Mouse (Mus musculus): Measurements from ENCODE around the gene Aloxe3. TPM values are rescaled to one million over a fixed set of nuclear protein-coding genes. Genes with fewer than 3 reads are reported as not detected.

Gene Aloxe3
- polyA plus RNA-seq (2014; fragmentation: Nextera tagmentation; extraction: Ambion mirVana) = 4.3 and 4.9 TPM in 2 replicates

DNA sequence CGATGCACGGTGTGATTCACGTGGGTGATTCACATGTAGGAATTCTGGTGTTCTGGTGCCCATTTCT, at the start of gene Aloxe3:
Aloxe3 (plus strand) TSS at position 45 of the 67 bp plus-strand sequence.
- Histone ChIP-seq H3K9ac (peak within 1 kb of the TSS; percentile 53), H3K27ac (peak within 1 kb of the TSS; percentile 63), H3K4me1 (replicated peaks; ENCODE audit: control insufficient read depth, insufficient read depth, low read length) (peaks cover 7% of the 10 kb centered on the region), H3K27me3 (ENCODE audit: control insufficient read depth, insufficient read depth, low read length) (peaks cover 8% of the 10 kb centered on the region; the same call in 1 of the 2 replicates), H3K4me3 (replicated peaks; ENCODE audit: low read length) (peak within 1 kb of the TSS; percentile 43), H3K4me2 (replicated peaks) (peak within 1 kb of the TSS; percentile 58), H3K36me3 (replicated peaks; ENCODE audit: control insufficient read depth, insufficient read depth) (no peaks in the 10 kb centered on the region), H3K9me3 (ENCODE audit: control insufficient read depth, low read length) (no peaks in the 10 kb centered on the region)
- no peak for DNase-seq (ENCODE audit: low spot score)
- no peak for ATAC-seq (ENCODE audit: low FRiP score)
- 4% methylated on average over 3 of the region's 3 CpGs for WGBS

DNA sequence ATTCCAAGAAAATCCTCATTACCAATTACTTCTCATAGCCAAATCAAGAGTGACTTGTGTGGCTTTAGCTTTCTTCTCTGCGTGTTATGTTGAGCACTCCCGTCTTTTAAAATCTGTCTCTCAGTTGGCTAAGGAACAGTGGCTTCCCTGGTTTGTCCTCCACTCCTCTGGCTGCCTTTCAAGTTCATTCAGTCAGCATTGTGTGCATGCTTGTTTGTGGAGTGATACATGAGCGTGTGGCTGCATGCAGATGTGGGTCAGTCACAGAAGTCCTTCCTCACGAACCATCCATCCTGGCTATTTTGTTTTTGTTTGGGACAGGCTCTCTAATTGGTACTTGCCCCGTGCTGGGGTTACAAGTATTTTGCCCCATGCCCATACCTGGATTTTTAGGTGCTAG, 49.1 kb upstream of the Aloxe3 start:
- DNase-seq (ENCODE audit: low spot score) = no peak
- Histone ChIP-seq H3K36me3 (replicated peaks; ENCODE audit: control insufficient read depth, insufficient read depth) (no peaks in the 10 kb centered on the region), H3K27ac (no peak overlapping the region), H3K4me3 (replicated peaks; ENCODE audit: low read length) (no peak overlapping the region), H3K9me3 (ENCODE audit: control insufficient read depth, low read length) (no peaks in the 10 kb centered on the region), H3K27me3 (ENCODE audit: control insufficient read depth, insufficient read depth, low read length) (no peaks in the 10 kb centered on the region), H3K4me1 (replicated peaks; ENCODE audit: control insufficient read depth, insufficient read depth, low read length) (peaks cover 7% of the 10 kb centered on the region), H3K4me2 (replicated peaks) (no peak overlapping the region), H3K9ac (no peak overlapping the region)
- ATAC-seq (ENCODE audit: low FRiP score) = no peak
- 62% methylated on average over 5 of the region's 5 CpGs for WGBS

DNA sequence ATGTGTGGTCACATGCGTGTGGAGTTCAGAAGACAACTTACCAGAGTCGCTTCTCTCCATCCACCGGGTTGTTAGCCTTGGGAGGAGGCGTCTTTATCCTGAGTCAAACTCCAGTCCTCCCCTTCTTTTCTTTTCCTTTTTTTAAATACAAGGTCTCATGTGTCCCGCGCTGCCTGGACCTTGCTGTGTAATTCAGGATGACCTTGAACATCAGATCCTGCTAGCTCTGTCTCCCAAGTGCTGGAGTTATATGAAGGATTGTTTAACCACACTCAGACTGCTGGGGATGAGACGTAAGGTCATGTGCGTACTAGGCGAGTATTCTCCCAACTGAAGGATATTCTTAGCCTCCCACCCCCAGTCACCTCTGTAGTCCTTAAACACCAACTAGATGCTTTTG, 48.4 kb upstream of the Aloxe3 start:
- ATAC-seq (ENCODE audit: low FRiP score) = no peak
- DNase-seq (ENCODE audit: low spot score) = no peak
- H3K27me3 ChIP-seq (ENCODE audit: control insufficient read depth, insufficient read depth, low read length) = no peaks in the 10 kb centered on the region
- H3K27ac ChIP-seq = no peak overlapping the region
- peaks cover 3% of the 10 kb centered on the region; the same call in 1 of the 2 replicates for H3K4me1 ChIP-seq (replicated peaks; ENCODE audit: control insufficient read depth, insufficient read depth, low read length)
- H3K9me3 ChIP-seq (ENCODE audit: control insufficient read depth, low read length) = no peaks in the 10 kb centered on the region
- H3K4me2 ChIP-seq (replicated peaks) = no peak overlapping the region
- no peaks in the 10 kb centered on the region for H3K36me3 ChIP-seq (replicated peaks; ENCODE audit: control insufficient read depth, insufficient read depth)
- WGBS = 86% methylated on average over 9 of the region's 9 CpGs
- no peak overlapping the region for H3K9ac ChIP-seq
- H3K4me3 ChIP-seq (replicated peaks; ENCODE audit: low read length) = no peak overlapping the region

DNA sequence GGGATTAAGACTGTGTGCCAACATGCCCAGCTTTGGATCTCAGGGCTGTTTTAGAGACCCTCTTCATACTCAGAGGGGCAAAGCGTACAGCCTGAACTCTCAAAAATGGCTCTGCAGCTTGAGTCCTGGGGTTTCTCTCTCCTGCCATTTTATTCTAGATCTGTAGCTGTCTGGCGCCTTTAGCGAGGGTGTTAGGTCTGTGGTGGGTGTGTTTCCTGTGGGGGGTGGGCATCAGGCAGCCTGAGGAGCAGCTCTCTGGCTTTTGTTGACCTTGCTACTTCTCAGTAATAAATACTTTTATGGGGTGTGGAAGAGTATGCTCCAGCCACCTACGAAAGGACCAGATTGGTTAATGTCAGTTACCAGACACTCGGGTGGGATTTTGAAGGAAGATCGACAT, 47.7 kb upstream of the Aloxe3 start:
- Histone ChIP-seq H3K4me1 (replicated peaks; ENCODE audit: control insufficient read depth, insufficient read depth, low read length) (no peaks in the 10 kb centered on the region), H3K27ac (no peak overlapping the region), H3K4me2 (replicated peaks) (no peak overlapping the region), H3K9ac (no peak overlapping the region), H3K4me3 (replicated peaks; ENCODE audit: low read length) (no peak overlapping the region), H3K36me3 (replicated peaks; ENCODE audit: control insufficient read depth, insufficient read depth) (no peaks in the 10 kb centered on the region), H3K27me3 (ENCODE audit: control insufficient read depth, insufficient read depth, low read length) (no peaks in the 10 kb centered on the region), H3K9me3 (ENCODE audit: control insufficient read depth, low read length) (no peaks in the 10 kb centered on the region)
- 88% methylated on average over 6 of the region's 6 CpGs for WGBS
- ATAC-seq (ENCODE audit: low FRiP score) = no peak
- DNase-seq (ENCODE audit: low spot score) = no peak

DNA sequence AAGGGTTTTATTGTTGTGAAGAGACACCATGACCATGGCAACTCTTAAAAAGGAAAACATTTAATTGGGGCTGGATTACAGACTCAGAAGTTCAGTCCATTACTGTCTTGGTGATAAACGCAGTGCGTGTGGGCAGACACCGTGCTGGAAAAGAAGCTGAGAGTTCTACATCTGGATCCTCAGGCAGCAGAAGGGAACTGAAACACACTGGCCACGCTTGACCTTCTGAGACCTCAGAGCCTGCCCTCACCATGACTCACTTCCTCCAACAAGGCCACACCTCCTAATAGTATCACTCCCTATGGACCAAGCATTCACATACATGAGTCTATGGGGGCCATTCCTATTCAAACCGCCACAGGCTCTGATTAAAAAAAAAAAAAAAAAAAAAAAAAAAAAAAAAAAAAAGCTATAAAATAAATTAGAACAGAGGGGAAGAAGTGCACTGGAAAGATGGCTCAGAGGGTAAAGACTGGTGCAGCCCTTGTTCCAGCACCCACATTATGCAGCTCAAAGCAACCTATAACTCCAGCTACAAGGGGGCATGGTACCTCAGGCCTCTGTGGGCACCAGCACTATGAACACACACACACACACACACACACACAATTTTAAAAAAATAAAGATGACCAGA, 46.8 kb upstream of the Aloxe3 start:
- ATAC-seq (ENCODE audit: low FRiP score) (no peak), DNase-seq (ENCODE audit: low spot score) (no peak)
- Histone ChIP-seq H3K27ac (no peak overlapping the region), H3K27me3 (ENCODE audit: control insufficient read depth, insufficient read depth, low read length) (no peaks in the 10 kb centered on the region), H3K4me2 (replicated peaks) (no peak overlapping the region), H3K36me3 (replicated peaks; ENCODE audit: control insufficient read depth, insufficient read depth) (no peaks in the 10 kb centered on the region), H3K9me3 (ENCODE audit: control insufficient read depth, low read length) (no peaks in the 10 kb centered on the region), H3K4me1 (replicated peaks; ENCODE audit: control insufficient read depth, insufficient read depth, low read length) (no peaks in the 10 kb centered on the region), H3K9ac (no peak overlapping the region), H3K4me3 (replicated peaks; ENCODE audit: low read length) (no peak overlapping the region)
- 81% methylated on average over 5 of the region's 5 CpGs for WGBS

DNA sequence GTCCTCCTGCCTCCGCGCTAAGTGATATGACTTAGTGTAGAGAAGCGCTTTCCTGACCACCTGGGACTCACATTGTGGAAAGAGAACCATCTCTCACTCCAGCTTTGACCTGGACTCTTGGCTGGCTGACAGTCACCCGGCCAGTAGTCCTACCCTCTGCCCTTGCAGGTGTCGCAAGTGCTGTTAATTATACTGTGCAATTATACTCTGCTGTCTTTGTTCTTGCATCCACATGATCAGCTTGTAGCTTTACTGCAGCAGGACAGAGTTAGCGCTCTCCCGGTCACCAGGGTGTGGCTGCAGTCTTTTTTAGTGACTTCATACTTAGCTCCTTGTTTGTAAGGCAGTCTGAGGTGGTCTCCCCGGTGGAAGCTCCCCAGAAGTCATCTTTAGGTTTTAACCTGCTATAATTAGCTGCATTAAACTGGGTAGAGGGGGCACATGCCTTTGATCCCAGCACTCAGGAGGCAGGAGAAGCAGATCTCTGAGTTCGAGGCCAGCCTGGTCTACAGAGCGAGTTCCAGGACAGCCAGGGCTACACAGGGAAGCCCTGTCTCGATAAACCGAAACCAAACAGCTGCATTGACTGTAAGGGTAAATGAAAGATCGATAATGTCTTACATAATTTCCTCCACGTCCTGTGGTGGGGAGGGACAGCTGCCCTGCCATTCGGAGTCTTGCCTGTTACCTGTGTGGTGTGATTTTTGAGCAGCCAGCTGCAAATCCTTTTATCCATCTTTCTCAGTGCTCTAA, 45.4 kb upstream of the Aloxe3 start:
- H3K9me3 ChIP-seq (ENCODE audit: control insufficient read depth, low read length) = no peaks in the 10 kb centered on the region
- no peaks in the 10 kb centered on the region for H3K4me1 ChIP-seq (replicated peaks; ENCODE audit: control insufficient read depth, insufficient read depth, low read length)
- no peak overlapping the region for H3K27ac ChIP-seq
- 88% methylated on average over 15 of the region's 15 CpGs for WGBS
- H3K27me3 ChIP-seq (ENCODE audit: control insufficient read depth, insufficient read depth, low read length) = no peaks in the 10 kb centered on the region
- H3K4me2 ChIP-seq (replicated peaks) = no peak overlapping the region
- DNase-seq (ENCODE audit: low spot score) (no peak), ATAC-seq (ENCODE audit: low FRiP score) (no peak)
- no peaks in the 10 kb centered on the region for H3K36me3 ChIP-seq (replicated peaks; ENCODE audit: control insufficient read depth, insufficient read depth)
- no peak overlapping the region for H3K4me3 ChIP-seq (replicated peaks; ENCODE audit: low read length)
- H3K9ac ChIP-seq = no peak overlapping the region

DNA sequence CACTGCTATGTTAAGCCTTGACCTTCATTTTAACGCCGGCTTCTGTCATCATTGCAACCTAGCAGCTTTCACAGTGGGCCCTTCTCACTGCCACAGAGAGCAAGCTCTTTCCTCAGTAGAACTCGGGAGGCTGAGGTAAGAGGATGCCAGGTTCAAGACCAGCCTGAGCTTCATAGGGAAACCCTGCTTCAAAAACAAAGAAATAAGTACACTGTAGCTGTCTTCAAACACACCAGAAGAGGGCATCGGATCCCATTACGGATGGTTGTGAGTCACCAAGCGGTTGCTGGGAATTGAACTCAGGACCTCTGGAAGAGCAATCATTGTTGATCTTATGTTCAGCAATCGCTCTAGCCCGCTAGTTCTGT, 44.9 kb upstream of the Aloxe3 start:
- no peaks in the 10 kb centered on the region for H3K36me3 ChIP-seq (replicated peaks; ENCODE audit: control insufficient read depth, insufficient read depth)
- H3K4me1 ChIP-seq (replicated peaks; ENCODE audit: control insufficient read depth, insufficient read depth, low read length) = no peaks in the 10 kb centered on the region
- H3K27me3 ChIP-seq (ENCODE audit: control insufficient read depth, insufficient read depth, low read length) = no peaks in the 10 kb centered on the region
- H3K4me2 ChIP-seq (replicated peaks) = no peak overlapping the region
- ATAC-seq (ENCODE audit: low FRiP score) (no peak), DNase-seq (ENCODE audit: low spot score) (no peak)
- 84% methylated on average over 8 of the region's 8 CpGs for WGBS
- H3K4me3 ChIP-seq (replicated peaks; ENCODE audit: low read length) = no peak overlapping the region
- H3K9ac ChIP-seq = no peak overlapping the region
- no peak overlapping the region for H3K27ac ChIP-seq
- H3K9me3 ChIP-seq (ENCODE audit: control insufficient read depth, low read length) = no peaks in the 10 kb centered on the region

DNA sequence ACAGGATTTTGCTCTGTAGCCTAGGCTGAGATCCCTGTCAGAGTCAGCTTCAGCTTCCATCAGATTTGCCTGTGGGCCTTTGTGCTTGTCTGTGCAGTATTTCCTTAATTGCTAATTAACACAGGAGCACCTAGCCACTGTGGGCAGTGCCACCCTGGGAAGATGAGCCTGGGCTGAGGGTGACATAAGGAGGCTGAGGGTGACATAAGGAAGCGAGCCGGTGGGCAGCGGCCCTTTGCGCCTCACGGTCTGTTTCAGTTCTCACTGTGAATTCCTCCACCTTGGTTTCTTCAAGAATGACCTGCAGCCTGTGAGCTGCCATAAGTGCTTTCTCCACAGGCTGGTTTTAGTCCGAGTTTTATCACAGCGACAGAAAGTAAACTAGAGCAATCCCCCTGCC, 44.1 kb upstream of the Aloxe3 start:
- no peak for DNase-seq (ENCODE audit: low spot score)
- Histone ChIP-seq H3K9me3 (ENCODE audit: control insufficient read depth, low read length) (no peaks in the 10 kb centered on the region), H3K27ac (no peak overlapping the region), H3K4me2 (replicated peaks) (no peak overlapping the region), H3K4me3 (replicated peaks; ENCODE audit: low read length) (no peak overlapping the region), H3K9ac (no peak overlapping the region), H3K36me3 (replicated peaks; ENCODE audit: control insufficient read depth, insufficient read depth) (no peaks in the 10 kb centered on the region), H3K27me3 (ENCODE audit: control insufficient read depth, insufficient read depth, low read length) (no peaks in the 10 kb centered on the region), H3K4me1 (replicated peaks; ENCODE audit: control insufficient read depth, insufficient read depth, low read length) (no peaks in the 10 kb centered on the region)
- 88% methylated on average over 7 of the region's 7 CpGs for WGBS
- ATAC-seq (ENCODE audit: low FRiP score) = no peak

DNA sequence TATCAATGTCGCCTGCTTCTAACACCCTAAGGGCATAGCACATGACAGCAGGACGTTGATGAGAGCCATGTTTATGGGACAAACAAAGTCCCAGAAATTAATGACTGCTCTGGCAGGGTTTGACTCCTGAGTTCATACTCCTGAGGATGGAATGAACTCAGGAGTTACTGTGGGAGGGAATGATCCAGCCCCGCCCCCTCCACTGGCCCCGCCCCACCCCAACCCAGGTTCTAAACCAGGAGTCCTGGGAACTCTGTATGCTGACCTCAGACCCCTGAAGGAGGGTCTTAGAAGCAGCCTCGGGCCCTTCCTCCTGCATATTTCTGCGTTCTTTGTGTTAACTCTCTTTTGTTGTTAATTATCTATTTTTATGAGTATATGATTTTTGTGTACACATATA, 40.1 kb upstream of the Aloxe3 start:
- Histone ChIP-seq H3K36me3 (replicated peaks; ENCODE audit: control insufficient read depth, insufficient read depth) (peaks cover 12% of the 10 kb centered on the region; the same call in 1 of the 2 replicates), H3K4me3 (replicated peaks; ENCODE audit: low read length) (no peak overlapping the region), H3K27ac (no peak overlapping the region), H3K9ac (no peak overlapping the region), H3K4me1 (replicated peaks; ENCODE audit: control insufficient read depth, insufficient read depth, low read length) (peaks cover 17% of the 10 kb centered on the region), H3K9me3 (ENCODE audit: control insufficient read depth, low read length) (no peaks in the 10 kb centered on the region), H3K27me3 (ENCODE audit: control insufficient read depth, insufficient read depth, low read length) (no peaks in the 10 kb centered on the region), H3K4me2 (replicated peaks) (no peak overlapping the region)
- no peak for DNase-seq (ENCODE audit: low spot score)
- ATAC-seq (ENCODE audit: low FRiP score) = no peak
- WGBS = 64% methylated on average over 6 of the region's 6 CpGs

DNA sequence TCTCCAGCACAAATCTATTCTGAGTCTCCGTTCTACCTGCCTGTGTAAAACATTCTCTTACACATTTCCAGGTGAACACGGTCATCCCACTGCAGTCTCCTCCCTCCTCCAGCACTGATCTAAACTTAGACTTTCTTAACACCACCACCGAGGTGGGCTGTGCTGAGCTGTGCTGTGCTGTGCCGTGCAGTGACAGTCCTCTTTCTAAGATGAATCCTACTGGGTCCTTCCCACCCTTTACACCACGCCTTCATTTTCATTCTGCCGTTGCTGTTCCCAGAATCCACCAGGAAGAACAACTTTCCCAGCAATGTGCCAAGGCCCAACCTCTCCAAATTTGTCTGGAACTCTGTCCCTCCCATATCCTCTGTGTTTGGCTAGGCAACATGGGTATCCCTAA, 39.3 kb upstream of the Aloxe3 start:
- no peak for ATAC-seq (ENCODE audit: low FRiP score)
- Histone ChIP-seq H3K9ac (no peak overlapping the region), H3K4me3 (replicated peaks; ENCODE audit: low read length) (no peak overlapping the region), H3K9me3 (ENCODE audit: control insufficient read depth, low read length) (no peaks in the 10 kb centered on the region), H3K36me3 (replicated peaks; ENCODE audit: control insufficient read depth, insufficient read depth) (peaks cover 19% of the 10 kb centered on the region), H3K27ac (no peak overlapping the region), H3K4me1 (replicated peaks; ENCODE audit: control insufficient read depth, insufficient read depth, low read length) (peaks cover 21% of the 10 kb centered on the region), H3K27me3 (ENCODE audit: control insufficient read depth, insufficient read depth, low read length) (no peaks in the 10 kb centered on the region), H3K4me2 (replicated peaks) (no peak overlapping the region)
- WGBS = 72% methylated on average over 6 of the region's 6 CpGs
- no peak for DNase-seq (ENCODE audit: low spot score)

Measured in hindbrain, embryonic 14.5 days (tissue).